Mouse (Mus musculus): ENCODE measurements around the gene Shkbp1. TPM values are rescaled to one million over a fixed set of nuclear protein-coding genes. Genes with fewer than 3 reads are reported as not detected.

The Shkbp1 gene
- total RNA-seq, 2 experiments from 2014 or later, result 24.7 to 27.9 TPM

- DNase-seq (ENCODE audit: extremely low spot score in 1 of 2, low spot score in 2 of 2), result peak in 1 of 2 experiments; percentile 86
- intact Hi-C loops (cut with DNase I), result no loop called here
Measured at GRCm38 (mm10) chr7:27325697-27326096, 30.1 kb downstream of the Shkbp1 start.

GRCm38 (mm10) chr7:27324928-27325327, 30.9 kb downstream of the Shkbp1 start:
- no peak for DNase-seq (ENCODE audit: extremely low spot score in 1 of 2, low spot score in 2 of 2)
- intact Hi-C loops (cut with DNase I), result no loop called here

- DNase-seq (ENCODE audit: extremely low spot score in 1 of 2, low spot score in 2 of 2), result no peak
- intact Hi-C loops (cut with DNase I), result no loop called here
Measured at GRCm38 (mm10) chr7:27324161-27324560, 31.7 kb downstream of the Shkbp1 start.

GRCm38 (mm10) chr7:27323001-27323400, 32.8 kb downstream of the Shkbp1 start:
- no peak for DNase-seq (ENCODE audit: extremely low spot score in 1 of 2, low spot score in 2 of 2)

GRCm38 (mm10) chr7:27322291-27322690, 33.5 kb downstream of the Shkbp1 start:
- intact Hi-C loops (cut with DNase I), result no loop called here
- DNase-seq (ENCODE audit: extremely low spot score in 1 of 2, low spot score in 2 of 2), result no peak

More at GRCm38 (mm10) chr7:27323001-27323400, 32.8 kb downstream of the Shkbp1 start:
- intact Hi-C loops (cut with DNase I), result no loop called here

- DNase-seq (ENCODE audit: extremely low spot score in 1 of 2, low spot score in 2 of 2), result no peak
- intact Hi-C loops (cut with DNase I), result no loop called here
Measured at GRCm38 (mm10) chr7:27319411-27319810, 36.4 kb downstream of the Shkbp1 start.

GRCm38 (mm10) chr7:27315958-27316357, 39.9 kb downstream of the Shkbp1 start:
- intact Hi-C loops (cut with DNase I), result no loop called here
- DNase-seq (ENCODE audit: extremely low spot score in 1 of 2, low spot score in 2 of 2), result peak in 1 of 2 experiments; percentile 48

- DNase-seq (ENCODE audit: extremely low spot score in 1 of 2, low spot score in 2 of 2), result no peak
- intact Hi-C loops (cut with DNase I), result no loop called here
Measured at GRCm38 (mm10) chr7:27314393-27314792, 41.4 kb downstream of the Shkbp1 start.

GRCm38 (mm10) chr7:27311651-27312284, 44.1 kb downstream of the Shkbp1 start:
- no peak for DNase-seq (ENCODE audit: extremely low spot score in 1 of 2, low spot score in 2 of 2)
- intact Hi-C loops (cut with DNase I), result no loop called here

- intact Hi-C loops (cut with DNase I), result no loop called here
- no peak for DNase-seq (ENCODE audit: extremely low spot score in 1 of 2, low spot score in 2 of 2)
Measured at GRCm38 (mm10) chr7:27310996-27311535, 44.8 kb downstream of the Shkbp1 start.

- intact Hi-C loops (cut with DNase I), result no loop called here
- DNase-seq (ENCODE audit: extremely low spot score in 1 of 2, low spot score in 2 of 2), result peak in 1 of 2 experiments; percentile 71
Measured at GRCm38 (mm10) chr7:27310306-27310705, 45.5 kb downstream of the Shkbp1 start.

- intact Hi-C loops (cut with DNase I), result no loop called here
- no peak for DNase-seq (ENCODE audit: extremely low spot score in 1 of 2, low spot score in 2 of 2)
Measured at GRCm38 (mm10) chr7:27309832-27310231, 46.0 kb downstream of the Shkbp1 start.

- intact Hi-C loops (cut with DNase I), result no loop called here
- no peak for DNase-seq (ENCODE audit: extremely low spot score in 1 of 2, low spot score in 2 of 2)
Measured at GRCm38 (mm10) chr7:27308821-27309549, 46.8 kb downstream of the Shkbp1 start.

- intact Hi-C loops (cut with DNase I), result no loop called here
- no peak for DNase-seq (ENCODE audit: extremely low spot score in 1 of 2, low spot score in 2 of 2)
Measured at GRCm38 (mm10) chr7:27307551-27307950, 48.3 kb downstream of the Shkbp1 start.

GRCm38 (mm10) chr7:27306161-27307160, 49.4 kb downstream of the Shkbp1 start:
- DNase-seq (ENCODE audit: extremely low spot score in 1 of 2, low spot score in 2 of 2), result no peak
- intact Hi-C loops (cut with DNase I), result no loop called here

- no peak for DNase-seq (ENCODE audit: extremely low spot score in 1 of 2, low spot score in 2 of 2)
- intact Hi-C loops (cut with DNase I), result no loop called here
Measured at GRCm38 (mm10) chr7:27305091-27305730, 50.6 kb downstream of the Shkbp1 start.

GRCm38 (mm10) chr7:27302172-27302571, 53.6 kb downstream of the Shkbp1 start:
- peak; percentile 58 to 77 for DNase-seq (ENCODE audit: extremely low spot score in 1 of 2, low spot score in 2 of 2)
- intact Hi-C loops (cut with DNase I), result no loop called here

- intact Hi-C loops (cut with DNase I), result no loop called here
- DNase-seq (ENCODE audit: extremely low spot score in 1 of 2, low spot score in 2 of 2), result no peak
Measured at GRCm38 (mm10) chr7:27300801-27301200, 55.0 kb downstream of the Shkbp1 start.
